Mouse (Mus musculus) CH12.LX (cell line): Measurements from ENCODE around the gene Mcmbp.

Source experiments
- CTCF ChIP-seq, 2 experiments: IDR thresholded peaks in 1 of 2; conservative IDR thresholded peaks in 1 of 2; 2 replicates each; pipeline ENCODE4 v1.5.1; 2011 to 2012; ENCODE audit warnings: low read depth in 2 of 2, low read length in 2 of 2, improper control_type of control experiment in 1 of 2, inconsistent platforms in 1 of 2, mild to moderate bottlenecking in 1 of 2, moderate library complexity in 1 of 2
- EP300 ChIP-seq: IDR thresholded peaks from 2 replicates; pipeline ENCODE4 v1.6.1; 2011; ENCODE audit warnings: low read length, improper control_type of control experiment
- GABPA ChIP-seq: IDR thresholded peaks from 2 replicates; pipeline ENCODE4 v1.6.1; 2012; ENCODE audit warnings: low read depth, low read length, improper control_type of control experiment, inconsistent platforms; ENCODE audit not compliant: insufficient replicate concordance
- JUND ChIP-seq: conservative IDR thresholded peaks from 2 replicates; pipeline ENCODE4 v1.6.1; 2011; ENCODE audit warnings: low read depth, low read length, improper control_type of control experiment
- MAX ChIP-seq: IDR thresholded peaks from 2 replicates; pipeline ENCODE4 v1.6.1; 2011; ENCODE audit warnings: low read length, improper control_type of control experiment
- POLR2A ChIP-seq: IDR thresholded peaks from 2 replicates; pipeline ENCODE4 v1.6.1; 2011; ENCODE audit warnings: low read depth, mild to moderate bottlenecking, improper control_type of control experiment, low read length
- RAD21 ChIP-seq: IDR thresholded peaks from 2 replicates; pipeline ENCODE4 v1.6.1; 2011; ENCODE audit warnings: low read depth, mild to moderate bottlenecking, low read length, improper control_type of control experiment, moderate library complexity
- RCOR1 ChIP-seq: conservative IDR thresholded peaks from 2 replicates; pipeline ENCODE4 v1.6.1; 2012; ENCODE audit warnings: low read depth, mild to moderate bottlenecking, inconsistent platforms, low read length, improper control_type of control experiment
- UBTF ChIP-seq: IDR thresholded peaks from 2 replicates; pipeline ENCODE4 v1.6.1; 2012; ENCODE audit warnings: low read depth, mild to moderate bottlenecking, inconsistent platforms, low read length, improper control_type of control experiment, moderate library complexity
- ZC3H11A ChIP-seq: IDR thresholded peaks from 2 replicates; pipeline ENCODE4 v1.6.1; 2012; ENCODE audit warnings: low read depth, mild to moderate bottlenecking, inconsistent platforms, low read length, improper control_type of control experiment

- TF ChIP-seq JUND (no peak), CTCF (conservative IDR thresholded peaks at IDR 0.05 in 1 of 2, IDR thresholded peaks at IDR 0.05 in 1 of 2; ENCODE audit: low read depth in 2 of 2, low read length in 2 of 2) (no peak), UBTF (no peak), MAX (no peak), GABPA (no peak), ZC3H11A (no peak), EP300 (no peak), RAD21 (no peak), POLR2A (no peak), RCOR1 (no peak)
Measured at GRCm38 (mm10) chr7:128672408-128673010, 67.8 kb downstream of the Mcmbp start.
